Mouse (Mus musculus) retina, postnatal 7 days (tissue): ENCODE data around the gene Dnpep.

Experiments
- DNase-seq: peaks from one replicate; pipeline ENCODE4 v3.0.0-alpha.2; 2012; ENCODE audit warnings: low read depth, low spot score

The Dnpep gene

DNA sequence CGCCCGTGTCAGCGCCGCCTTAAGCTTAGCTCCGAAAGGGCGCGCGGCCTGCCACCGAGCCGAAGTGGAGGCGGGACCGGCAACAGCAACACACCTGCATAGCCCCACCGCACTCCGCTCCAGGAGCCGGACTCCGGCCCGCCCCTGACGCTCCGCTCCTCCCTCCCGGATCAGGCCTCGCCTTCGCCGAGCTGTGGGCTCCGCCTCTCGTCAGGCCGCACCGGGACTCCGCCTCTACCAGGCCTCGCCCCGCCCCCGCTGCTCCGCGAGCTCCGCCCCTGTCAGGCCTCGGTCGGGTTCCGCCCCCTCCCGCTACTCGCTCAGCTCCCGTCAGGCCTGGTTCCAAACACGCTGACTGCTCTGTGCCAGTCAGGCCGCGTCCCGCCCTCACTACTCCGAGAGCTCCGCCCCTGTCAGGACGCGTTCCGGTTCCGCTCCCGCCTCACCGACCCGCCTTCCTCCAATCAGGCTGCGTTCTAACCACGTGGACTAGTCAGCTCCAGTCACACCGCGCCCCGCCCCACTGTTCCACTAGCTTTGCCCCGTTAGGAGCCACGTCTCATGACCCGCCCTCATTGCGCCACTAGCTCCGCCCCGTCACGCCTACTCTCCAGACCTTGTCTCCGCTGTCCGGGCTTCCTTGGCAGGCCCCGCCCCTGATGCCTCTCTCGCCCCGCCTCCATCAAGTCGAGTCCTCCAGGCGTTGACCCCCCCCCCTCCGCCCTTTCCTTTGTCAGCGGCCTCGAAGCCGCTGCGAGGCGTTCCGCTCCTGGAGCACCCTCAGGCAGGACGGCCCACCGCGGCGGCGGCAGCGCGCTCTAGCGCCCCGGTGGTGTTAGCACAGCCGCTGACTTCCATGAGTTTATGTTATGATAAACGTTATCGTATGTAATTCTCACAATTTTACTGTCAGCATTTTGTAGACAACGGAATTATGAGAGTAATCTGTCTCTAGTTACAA lies at the start of gene Dnpep:
Gene Dnpep (minus strand): TSS at position 750 of the 961 bp plus-strand sequence.
- DNase-seq = peak; percentile 100

DNA sequence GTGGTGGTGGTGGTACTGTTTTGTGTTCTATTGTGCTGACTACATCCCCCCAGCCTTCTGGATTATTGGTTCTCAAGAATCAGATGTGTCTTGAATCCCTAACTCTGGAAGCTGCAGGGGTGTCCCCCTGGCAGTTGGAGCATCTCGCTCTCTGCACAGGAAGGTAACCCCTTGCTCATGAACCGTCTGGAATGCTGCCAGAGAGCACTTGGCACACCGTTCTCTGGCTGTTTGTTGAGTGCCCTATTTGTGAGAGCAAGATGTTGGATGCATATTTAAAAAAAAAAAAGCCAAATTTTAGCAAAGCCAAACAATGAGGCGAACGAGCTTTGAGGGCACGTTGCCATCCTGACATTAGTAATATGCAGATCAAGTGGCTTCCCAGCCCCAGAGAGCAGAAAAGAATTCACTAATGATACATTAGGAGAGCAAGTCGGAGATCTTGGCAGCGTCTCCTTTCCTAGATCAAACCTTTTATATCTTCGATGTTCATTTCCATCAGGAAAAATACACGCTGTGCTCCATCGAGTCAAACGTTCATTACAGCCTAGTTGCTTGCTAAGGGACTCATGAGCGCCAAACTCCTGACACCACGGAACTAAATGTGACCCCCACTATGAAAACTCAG lies 47.8 kb upstream of the Dnpep start:
- no peak for DNase-seq

- DNase-seq = no peak
Measured at GRCm38 (mm10) chr1:75363868-75364267, 46.1 kb upstream of the Dnpep start.

- no peak for DNase-seq
Measured at GRCm38 (mm10) chr1:75361750-75362149, 44.0 kb upstream of the Dnpep start.

DNA sequence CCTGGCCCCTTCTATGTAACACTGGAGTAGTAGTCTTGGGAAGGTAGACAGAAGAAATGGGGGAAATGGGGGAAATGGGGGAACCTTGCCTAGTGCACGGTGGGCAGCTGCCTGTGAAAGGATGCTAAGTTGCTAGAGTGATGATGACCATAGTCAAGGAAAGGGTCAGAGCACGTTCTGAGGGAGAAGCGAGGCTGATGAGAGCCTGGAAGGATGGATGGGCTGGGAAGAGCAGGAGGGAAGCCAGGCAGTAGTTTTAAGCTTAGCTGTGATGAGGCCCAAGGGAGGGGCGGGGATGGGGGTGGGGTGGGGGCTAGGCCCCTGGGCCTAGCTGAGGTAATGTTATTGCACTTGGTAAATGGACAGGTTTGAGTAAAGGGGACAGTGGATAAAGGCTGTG lies 43.3 kb upstream of the Dnpep start:
- DNase-seq = no peak

- DNase-seq = no peak
Measured at GRCm38 (mm10) chr1:75360112-75361031, 42.6 kb upstream of the Dnpep start, which contains the start of gene Des. TSS of gene Des (plus strand) at chr1:75360329.

GRCm38 (mm10) chr1:75359346-75359745 lies 41.6 kb upstream of the Dnpep start:
- no peak for DNase-seq

- DNase-seq = no peak
Measured at GRCm38 (mm10) chr1:75358009-75358408, 40.2 kb upstream of the Dnpep start.

- no peak for DNase-seq
Measured at GRCm38 (mm10) chr1:75357261-75357660, 39.5 kb upstream of the Dnpep start.

DNA sequence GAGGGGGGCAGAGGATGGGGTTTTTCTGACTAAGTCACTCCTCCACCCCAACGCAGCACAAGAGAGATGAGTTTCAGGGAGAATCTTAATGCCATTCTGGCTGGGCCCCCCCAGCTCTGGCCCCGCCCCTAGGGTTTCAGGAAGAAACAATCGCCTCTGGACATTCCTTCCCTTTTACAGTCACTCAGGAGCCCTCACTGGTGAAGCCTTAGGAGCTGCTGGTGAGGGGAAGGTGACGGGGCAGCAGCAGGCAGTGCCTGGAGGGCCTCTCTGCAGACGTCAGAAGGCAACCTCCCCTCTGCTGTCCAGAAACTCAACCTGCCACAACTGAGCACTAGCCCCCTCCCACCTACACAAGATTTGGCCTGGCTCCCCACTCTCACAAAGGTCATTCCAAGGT lies 31.5 kb upstream of the Dnpep start:
- DNase-seq = no peak

DNA sequence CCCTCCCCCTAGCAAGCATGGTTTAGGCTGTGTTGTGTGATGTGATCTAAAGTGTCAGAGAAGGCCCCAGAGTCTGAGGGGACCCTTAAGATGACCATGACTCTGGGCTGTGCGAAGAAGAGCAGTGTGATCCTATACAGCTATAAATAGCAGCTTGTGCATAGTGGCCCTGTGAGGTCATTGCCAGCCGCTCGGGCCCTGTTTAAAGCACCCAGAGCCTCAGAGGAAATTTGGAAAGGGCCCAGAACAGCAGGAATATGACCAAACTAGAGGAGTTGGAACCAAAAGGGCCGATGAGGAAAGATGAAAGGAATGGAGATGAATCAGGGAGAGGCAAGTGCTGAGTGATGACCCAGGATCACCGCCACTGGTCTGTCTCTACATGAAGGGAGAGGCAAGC lies 29.5 kb upstream of the Dnpep start:
- no peak for DNase-seq

- DNase-seq = no peak
Measured at GRCm38 (mm10) chr1:75345036-75345935, 27.5 kb upstream of the Dnpep start.

DNA sequence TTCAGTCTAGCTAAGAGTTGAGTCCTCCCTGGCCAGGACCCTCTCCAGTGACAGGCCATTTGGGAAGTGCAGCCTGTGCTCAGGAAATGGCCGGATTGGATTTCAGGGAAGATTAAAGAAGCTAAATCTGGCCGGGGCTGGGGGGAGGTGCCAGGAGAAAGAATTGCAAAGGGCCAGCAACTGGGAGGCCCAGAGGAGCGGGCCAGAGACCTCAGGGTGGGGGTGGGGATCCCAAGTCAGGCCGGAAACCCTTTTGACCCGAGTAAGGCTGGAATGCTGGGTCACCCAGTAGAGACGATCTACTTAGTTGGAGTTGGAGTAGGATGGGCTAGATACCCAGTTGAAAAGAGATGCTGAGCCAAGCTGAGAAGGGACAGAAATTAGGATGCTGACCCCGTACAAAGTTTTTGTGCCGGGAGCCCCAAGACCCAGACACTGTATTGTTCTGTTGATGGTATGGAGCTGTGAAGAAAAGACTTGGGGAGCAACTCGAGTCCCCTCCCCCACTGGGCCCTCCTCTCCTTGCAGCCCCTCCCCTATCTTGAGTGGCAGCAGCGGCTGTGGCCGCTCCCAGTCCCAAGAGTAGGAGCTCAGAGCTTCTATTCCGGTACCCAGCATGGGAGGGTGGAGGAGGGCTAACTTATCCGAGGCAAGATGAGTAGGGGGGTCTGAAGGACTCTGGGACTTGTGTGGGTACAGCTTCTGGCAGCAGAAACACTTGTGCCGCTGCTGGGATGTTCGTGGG lies 26.7 kb upstream of the Dnpep start:
- no peak for DNase-seq

DNA sequence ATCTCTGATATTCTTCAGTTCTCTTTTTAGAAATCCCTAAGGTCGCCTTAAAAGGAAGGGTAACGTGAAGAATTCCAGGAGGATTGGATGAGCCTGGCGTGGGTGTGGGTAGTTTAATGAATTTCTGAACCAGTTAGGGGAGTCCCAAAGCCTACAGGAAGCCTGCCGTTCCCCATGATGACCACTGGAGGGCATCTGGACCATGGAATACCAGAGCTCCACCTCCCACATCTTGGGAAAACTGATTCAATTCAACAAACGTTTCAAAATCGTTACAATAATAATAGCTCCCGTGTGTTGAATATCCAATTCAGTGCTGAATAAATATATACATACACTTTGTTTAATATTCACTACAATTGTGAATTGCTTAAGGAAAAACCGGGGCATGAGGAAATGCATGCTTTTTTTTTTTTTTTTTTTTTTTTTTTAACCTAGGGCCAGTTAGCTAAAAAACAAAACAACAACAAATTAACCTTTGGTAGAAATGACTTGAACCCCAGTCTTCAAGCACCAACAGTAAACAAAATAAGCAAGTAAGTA lies 25.2 kb upstream of the Dnpep start:
- DNase-seq = peak; percentile 59

- no peak for DNase-seq
Measured at GRCm38 (mm10) chr1:75340519-75340918, 22.7 kb upstream of the Dnpep start.

GRCm38 (mm10) chr1:75339337-75339736 lies 21.5 kb upstream of the Dnpep start:
- DNase-seq = no peak

- no peak for DNase-seq
Measured at GRCm38 (mm10) chr1:75338091-75338694, 20.4 kb upstream of the Dnpep start.

GRCm38 (mm10) chr1:75337097-75337496 lies 19.3 kb upstream of the Dnpep start:
- no peak for DNase-seq

DNA sequence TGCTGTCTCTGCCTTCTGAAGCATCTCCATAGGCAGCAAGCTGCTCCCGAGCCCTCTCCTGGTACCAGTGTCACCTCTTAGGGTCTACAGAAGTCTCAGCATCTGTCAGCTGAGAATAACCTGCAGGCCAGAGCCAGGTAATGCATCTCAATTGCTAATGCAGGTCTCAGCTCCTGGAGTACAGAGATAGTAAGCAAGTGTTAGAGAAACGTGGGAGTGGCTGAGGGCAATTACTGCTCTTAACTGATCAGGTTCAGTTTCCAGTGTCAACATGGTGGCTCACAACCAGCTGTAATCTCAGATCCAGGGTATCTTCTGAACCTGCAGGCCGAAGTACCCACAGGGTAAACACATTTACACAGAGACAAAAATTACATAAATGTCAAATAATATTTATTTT lies 18.7 kb upstream of the Dnpep start:
- no peak for DNase-seq
